Mouse (Mus musculus) hematopoietic stem cell, adult 5-6 weeks (primary cell): ENCODE measurements around the gene Klhl3. TPM values are rescaled to one million over a fixed set of nuclear protein-coding genes. Genes with fewer than 3 reads are reported as not detected.

Experiments used
- total RNA-seq: library from RNA; stranded (forward); fragments of 172-1452, 232-1000 nt; gene quantifications from 2 replicates; pipeline ENCODE4 v1.2.3, GENCODE M21; 2017

Klhl3 gene
- total RNA-seq, 1 experiment from 2014 or later = 8.2 TPM

Other genes with a start within 250 kb of the Klhl3 start
- not detected in 2 replicates for gene Spock1, start 205.3 kb downstream of the Klhl3 start, total RNA-seq
- gene Hnrnpa0, start 15.0 kb upstream of the Klhl3 start, total RNA-seq = 80.9 and 118 TPM in 2 replicates
- gene Idnk, start 44.1 kb upstream of the Klhl3 start, total RNA-seq = 28.0 and 47.5 TPM in 2 replicates
- 64.4 and 66.5 TPM in 2 replicates for gene Ubqln1, start 102.1 kb upstream of the Klhl3 start, total RNA-seq
- 44.8 and 48.2 TPM in 2 replicates for gene Gkap1, start 162.1 kb upstream of the Klhl3 start, total RNA-seq
- not detected in 2 replicates for gene Kif27, start 245.5 kb upstream of the Klhl3 start, total RNA-seq